Mouse (Mus musculus): ENCODE data around the gene B230104I21Rik.

DNA sequence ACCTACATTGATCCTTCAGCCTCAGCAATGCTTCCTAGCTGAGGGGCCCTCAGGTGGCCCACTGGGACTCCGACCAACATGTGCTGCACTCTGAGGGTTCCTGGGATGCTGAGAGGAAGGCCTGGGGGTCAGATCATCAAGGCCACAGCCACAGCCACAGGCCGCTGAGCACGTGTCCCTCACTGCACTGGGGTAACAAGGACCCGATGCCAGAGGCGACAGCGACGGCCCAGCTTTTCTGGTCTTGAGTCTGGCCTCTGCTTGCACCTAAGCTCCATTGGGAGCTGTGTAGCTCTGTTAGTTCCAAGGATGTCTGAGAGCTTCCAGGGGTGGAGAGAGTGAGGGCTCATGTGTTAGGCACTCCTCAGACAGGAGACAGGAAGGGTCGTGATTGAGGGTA lies 34.9 kb downstream of the B230104I21Rik start:
- TF ChIP-seq POLR2A (IDR thresholded peaks at IDR 0.05; ENCODE audit: insufficient read depth, low read depth, low read length) (no peak), CTCF (IDR thresholded peaks at IDR 0.05) (no peak)

Measured in heart, adult 2 months (tissue).